Mouse (Mus musculus): ENCODE measurements at regions not wholly inside any gene's neighbourhood (a gene's known extent, or its start where the extent isn't known, plus 50 kb on each side); places are given as distances from the start of the nearest gene placed in this dataset.
A peak's percentile ranks its signal among the peaks of the same experiment; 100 is the strongest.

DNA sequence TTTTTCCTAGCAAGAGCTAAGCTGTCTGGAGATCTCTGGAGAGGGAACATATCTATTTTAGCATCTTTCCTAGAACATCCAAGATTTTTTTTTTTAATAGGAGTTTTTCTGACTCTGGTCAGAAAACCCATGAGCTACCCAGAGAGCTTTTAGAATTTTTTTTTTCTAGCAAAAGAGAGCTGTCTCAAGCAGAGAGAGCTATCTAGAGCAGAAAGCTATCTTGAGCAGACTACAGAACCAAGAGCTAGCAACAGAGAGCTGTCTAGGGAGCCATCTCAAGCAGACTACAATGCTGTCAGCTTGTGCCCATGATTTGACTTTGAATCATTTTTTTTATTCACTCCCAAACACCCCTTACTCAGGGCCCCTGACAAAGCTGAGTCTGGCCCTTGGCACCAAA lies 112.5 kb downstream of the Mbip start:
- no peaks in the 10 kb centered on the region for H3K4me1 ChIP-seq
- no peak overlapping the region for H3K27ac ChIP-seq (replicated peaks)
- no peak overlapping the region for H3K4me3 ChIP-seq
- no peaks in the 10 kb centered on the region for H3K9me3 ChIP-seq
- DNase-seq (ENCODE audit: low spot score) = no peak
- no peaks in the 10 kb centered on the region for H3K36me3 ChIP-seq (replicated peaks)
- no peaks in the 10 kb centered on the region for H3K27me3 ChIP-seq (replicated peaks; ENCODE audit: low read depth, poor library complexity, severe bottlenecking)

GRCm38 (mm10) chr12:56224142-56224895 lies 121.4 kb downstream of the Mbip start:
- no peak overlapping the region for H3K4me3 ChIP-seq
- no peaks in the 10 kb centered on the region for H3K27me3 ChIP-seq (replicated peaks; ENCODE audit: low read depth, poor library complexity, severe bottlenecking)
- H3K27ac ChIP-seq (replicated peaks) = no peak overlapping the region
- no peaks in the 10 kb centered on the region for H3K4me1 ChIP-seq
- H3K9me3 ChIP-seq = no peaks in the 10 kb centered on the region
- no peaks in the 10 kb centered on the region for H3K36me3 ChIP-seq (replicated peaks)
- no peak for DNase-seq (ENCODE audit: low spot score)
- WGBS = 90% methylated on average over 3 of the region's 3 CpGs

DNA sequence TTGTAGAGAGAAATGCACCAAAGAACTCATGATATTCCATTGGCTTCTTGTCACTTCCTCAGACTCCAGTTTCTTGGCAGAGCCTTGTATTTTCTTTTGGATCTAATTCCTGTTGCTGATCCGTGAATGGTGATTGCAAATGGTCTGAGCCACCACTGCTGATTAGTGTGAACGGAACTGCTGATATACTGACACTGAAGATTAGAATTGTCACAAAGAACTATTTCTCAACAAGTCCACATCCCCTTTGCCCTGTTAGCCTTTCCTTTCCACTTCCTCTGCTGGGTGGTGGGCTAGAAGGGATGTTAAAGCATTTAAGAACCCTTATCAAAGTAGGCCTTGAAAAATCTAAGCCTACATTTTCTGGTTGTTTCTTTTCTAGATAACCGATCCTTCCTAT lies 152.2 kb downstream of the Mbip start:
- WGBS = 86% methylated on average over 3 of the region's 3 CpGs
- Histone ChIP-seq H3K9me3 (no peaks in the 10 kb centered on the region), H3K27me3 (replicated peaks; ENCODE audit: low read depth, poor library complexity, severe bottlenecking) (no peaks in the 10 kb centered on the region), H3K27ac (replicated peaks) (no peak overlapping the region), H3K4me3 (no peak overlapping the region), H3K36me3 (replicated peaks) (no peaks in the 10 kb centered on the region), H3K4me1 (no peaks in the 10 kb centered on the region)
- DNase-seq (ENCODE audit: low spot score) = no peak

DNA sequence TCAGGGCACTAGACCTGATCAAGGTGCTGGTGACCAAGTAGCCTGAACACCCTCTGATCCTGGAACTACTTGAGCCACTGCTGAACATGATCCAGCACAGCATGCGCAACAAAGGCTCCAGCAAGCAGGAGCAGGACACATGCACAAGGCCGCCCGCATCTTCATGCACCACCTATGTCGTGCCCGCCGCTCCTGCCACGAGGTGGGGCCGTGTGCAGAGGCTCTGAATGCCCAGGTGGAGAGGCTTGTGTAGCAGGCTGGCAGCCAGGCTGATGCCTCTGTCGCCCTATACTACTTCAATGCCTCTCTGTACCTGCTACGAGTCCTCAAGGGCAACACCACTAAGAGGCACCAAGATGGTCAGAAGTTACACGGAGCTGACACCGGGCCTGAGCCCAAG lies 156.1 kb downstream of the Mbip start:
- 94% methylated on average over 12 of the region's 12 CpGs for WGBS
- no peak overlapping the region for H3K4me3 ChIP-seq
- H3K9me3 ChIP-seq = no peaks in the 10 kb centered on the region
- no peak overlapping the region for H3K27ac ChIP-seq (replicated peaks)
- H3K4me1 ChIP-seq = no peaks in the 10 kb centered on the region
- no peak for DNase-seq (ENCODE audit: low spot score)
- H3K27me3 ChIP-seq (replicated peaks; ENCODE audit: low read depth, poor library complexity, severe bottlenecking) = no peaks in the 10 kb centered on the region
- no peaks in the 10 kb centered on the region for H3K36me3 ChIP-seq (replicated peaks)

DNA sequence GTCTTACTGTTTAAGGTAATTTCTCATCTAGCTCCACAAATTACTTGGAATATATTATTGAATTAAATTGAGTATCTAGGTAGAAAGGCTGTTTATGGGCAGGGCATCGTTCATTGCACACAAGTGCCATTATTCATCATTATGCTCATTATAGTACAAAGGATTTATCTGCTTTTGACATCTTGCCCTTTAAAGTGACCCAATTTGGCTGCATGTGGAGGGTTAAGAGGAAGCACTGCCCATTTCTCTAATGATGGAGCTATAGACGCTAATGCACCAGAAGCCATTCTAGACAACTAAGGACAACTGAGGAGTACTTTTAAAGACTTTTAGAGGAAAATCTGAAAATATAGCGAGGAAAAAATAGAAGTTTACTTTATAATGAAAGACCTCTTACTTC lies 185.0 kb downstream of the Mbip start:
- Histone ChIP-seq H3K4me1 (no peaks in the 10 kb centered on the region), H3K9me3 (no peaks in the 10 kb centered on the region), H3K36me3 (replicated peaks) (no peaks in the 10 kb centered on the region), H3K27me3 (replicated peaks; ENCODE audit: low read depth, poor library complexity, severe bottlenecking) (no peaks in the 10 kb centered on the region), H3K27ac (replicated peaks) (no peak overlapping the region), H3K4me3 (no peak overlapping the region)
- WGBS = 76% methylated on average over 3 of the region's 3 CpGs
- no peak for DNase-seq (ENCODE audit: low spot score)

GRCm38 (mm10) chr12:56144359-56144758 lies 201.3 kb downstream of the Mbip start:
- H3K27ac ChIP-seq (replicated peaks) = no peak overlapping the region
- 72% methylated on average over 1 of the region's 1 CpGs for WGBS

GRCm38 (mm10) chr12:56143789-56144188 lies 201.9 kb downstream of the Mbip start:
- no peaks in the 10 kb centered on the region for H3K4me1 ChIP-seq
- H3K4me3 ChIP-seq = no peak overlapping the region
- DNase-seq (ENCODE audit: low spot score) = no peak
- no peaks in the 10 kb centered on the region for H3K36me3 ChIP-seq (replicated peaks)
- WGBS = 78% methylated on average over 2 of the region's 2 CpGs
- no peaks in the 10 kb centered on the region for H3K27me3 ChIP-seq (replicated peaks; ENCODE audit: low read depth, poor library complexity, severe bottlenecking)
- no peak overlapping the region for H3K27ac ChIP-seq (replicated peaks)
- H3K9me3 ChIP-seq = no peaks in the 10 kb centered on the region

More at GRCm38 (mm10) chr12:56144359-56144758, 201.3 kb downstream of the Mbip start:
- no peaks in the 10 kb centered on the region for H3K36me3 ChIP-seq (replicated peaks)
- H3K9me3 ChIP-seq = no peaks in the 10 kb centered on the region
- H3K4me1 ChIP-seq = no peaks in the 10 kb centered on the region
- H3K4me3 ChIP-seq = no peak overlapping the region
- no peak for DNase-seq (ENCODE audit: low spot score)
- no peaks in the 10 kb centered on the region for H3K27me3 ChIP-seq (replicated peaks; ENCODE audit: low read depth, poor library complexity, severe bottlenecking)

GRCm38 (mm10) chr12:56114446-56114845 lies 231.2 kb downstream of the Mbip start:
- Histone ChIP-seq H3K36me3 (replicated peaks) (no peaks in the 10 kb centered on the region), H3K4me3 (no peak overlapping the region), H3K27ac (replicated peaks) (no peak overlapping the region), H3K27me3 (replicated peaks; ENCODE audit: low read depth, poor library complexity, severe bottlenecking) (no peaks in the 10 kb centered on the region), H3K9me3 (no peaks in the 10 kb centered on the region), H3K4me1 (no peaks in the 10 kb centered on the region)
- no peak for DNase-seq (ENCODE audit: low spot score)
- 89% methylated on average over 4 of the region's 4 CpGs for WGBS

- no peaks in the 10 kb centered on the region for H3K27me3 ChIP-seq (replicated peaks; ENCODE audit: low read depth, poor library complexity, severe bottlenecking)
- H3K4me3 ChIP-seq = no peak overlapping the region
- no peaks in the 10 kb centered on the region for H3K4me1 ChIP-seq
- H3K36me3 ChIP-seq (replicated peaks) = no peaks in the 10 kb centered on the region
- H3K27ac ChIP-seq (replicated peaks) = no peak overlapping the region
- DNase-seq (ENCODE audit: low spot score) = no peak
- H3K9me3 ChIP-seq = no peaks in the 10 kb centered on the region
These were observed 245.3 kb downstream of the Brms1l start for GRCm38 (mm10) chr12:56081406-56081805.

DNA sequence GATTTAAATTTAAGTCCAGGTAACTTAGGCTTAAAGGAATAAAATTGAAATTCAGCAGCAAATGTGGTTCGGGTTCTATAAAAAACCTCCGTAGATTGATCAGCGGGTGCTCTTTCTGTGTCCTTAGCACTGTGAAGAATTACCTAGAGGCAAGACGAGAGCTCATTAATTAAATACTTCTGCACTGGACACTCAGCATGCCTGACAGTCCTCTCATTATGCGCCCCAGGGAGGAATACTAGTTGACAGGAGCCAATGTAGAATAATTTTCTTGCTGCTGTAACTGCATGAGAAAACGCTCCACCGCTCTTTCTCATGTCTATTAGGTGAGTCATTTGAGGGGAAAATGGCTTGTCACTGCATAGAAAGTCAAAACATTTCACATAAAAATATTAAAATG lies 228.1 kb downstream of the Brms1l start:
- H3K9me3 ChIP-seq = no peaks in the 10 kb centered on the region
- H3K27me3 ChIP-seq (replicated peaks; ENCODE audit: low read depth, poor library complexity, severe bottlenecking) = no peaks in the 10 kb centered on the region
- 78% methylated on average over 7 of the region's 7 CpGs for WGBS
- H3K36me3 ChIP-seq (replicated peaks) = no peaks in the 10 kb centered on the region
- no peak overlapping the region for H3K27ac ChIP-seq (replicated peaks)
- no peak for DNase-seq (ENCODE audit: low spot score)
- no peak overlapping the region for H3K4me3 ChIP-seq
- H3K4me1 ChIP-seq = no peaks in the 10 kb centered on the region

GRCm38 (mm10) chr12:56058876-56059275 lies 222.8 kb downstream of the Brms1l start:
- Histone ChIP-seq H3K4me3 (no peak overlapping the region), H3K36me3 (replicated peaks) (no peaks in the 10 kb centered on the region), H3K9me3 (no peaks in the 10 kb centered on the region), H3K27me3 (replicated peaks; ENCODE audit: low read depth, poor library complexity, severe bottlenecking) (no peaks in the 10 kb centered on the region), H3K4me1 (no peaks in the 10 kb centered on the region), H3K27ac (replicated peaks) (no peak overlapping the region)
- whole genome bisulfite sequencing = 79% methylated on average over 10 of the region's 10 CpGs
- no peak for DNase-seq (ENCODE audit: low spot score)

- Histone ChIP-seq H3K27me3 (replicated peaks; ENCODE audit: low read depth, poor library complexity, severe bottlenecking) (no peaks in the 10 kb centered on the region), H3K27ac (replicated peaks) (no peak overlapping the region), H3K4me3 (no peak overlapping the region), H3K9me3 (no peaks in the 10 kb centered on the region), H3K4me1 (no peaks in the 10 kb centered on the region), H3K36me3 (replicated peaks) (no peaks in the 10 kb centered on the region)
- DNase-seq (ENCODE audit: low spot score) = peak; percentile 89
- WGBS = 12% methylated on average over 17 of the region's 17 CpGs
These were observed 222.3 kb downstream of the Brms1l start for GRCm38 (mm10) chr12:56058463-56058862.

GRCm38 (mm10) chr12:56055382-56055781 lies 219.3 kb downstream of the Brms1l start:
- H3K36me3 ChIP-seq (replicated peaks) = no peaks in the 10 kb centered on the region
- peaks cover 1% of the 10 kb centered on the region; the same call in 1 of the 2 replicates for H3K9me3 ChIP-seq
- no peak for DNase-seq (ENCODE audit: low spot score)
- H3K27ac ChIP-seq (replicated peaks) = no peak overlapping the region
- WGBS = 81% methylated on average over 6 of the region's 6 CpGs
- H3K27me3 ChIP-seq (replicated peaks; ENCODE audit: low read depth, poor library complexity, severe bottlenecking) = no peaks in the 10 kb centered on the region
- H3K4me1 ChIP-seq = no peaks in the 10 kb centered on the region
- no peak overlapping the region for H3K4me3 ChIP-seq
